Mouse (Mus musculus): ENCODE data around the gene Tmem92. TPM values are rescaled to one million over a fixed set of nuclear protein-coding genes. Genes with fewer than 3 reads are reported as not detected.

The Tmem92 gene
- polyA plus RNA-seq, 1 experiment from 2014 or later: not detected

Other genes with a start within 250 kb of the Tmem92 start
- gene Rsad1, start 233.4 kb downstream of the Tmem92 start, polyA plus RNA-seq (2014; fragmentation: Nextera tagmentation; extraction: Ambion mirVana): 2.6 and 4.6 TPM in 2 replicates
- gene Chad, start 217.7 kb downstream of the Tmem92 start, polyA plus RNA-seq (2014; fragmentation: Nextera tagmentation; extraction: Ambion mirVana): 0.21 TPM in 1 of 2 replicates, not detected in the other
- gene Acsf2, start 180.8 kb downstream of the Tmem92 start, polyA plus RNA-seq (2014; fragmentation: Nextera tagmentation; extraction: Ambion mirVana): 4.3 and 4.7 TPM in 2 replicates
- 137 and 170 TPM in 2 replicates for gene Lrrc59, start 152.9 kb downstream of the Tmem92 start, polyA plus RNA-seq (2014; fragmentation: Nextera tagmentation; extraction: Ambion mirVana)
- gene Mrpl27, start 128.9 kb downstream of the Tmem92 start, polyA plus RNA-seq (2014; fragmentation: Nextera tagmentation; extraction: Ambion mirVana): 128 and 136 TPM in 2 replicates
- gene Eme1, start 128.7 kb downstream of the Tmem92 start, polyA plus RNA-seq (2014; fragmentation: Nextera tagmentation; extraction: Ambion mirVana): 17.5 and 17.9 TPM in 2 replicates
- 9.0 and 11.9 TPM in 2 replicates for gene Xylt2, start 105.2 kb downstream of the Tmem92 start, polyA plus RNA-seq (2014; fragmentation: Nextera tagmentation; extraction: Ambion mirVana)
- not detected in 2 replicates for gene Gm11541, start 78.2 kb downstream of the Tmem92 start, polyA plus RNA-seq (2014; fragmentation: Nextera tagmentation; extraction: Ambion mirVana)
- gene Cdc34b, start 40.9 kb downstream of the Tmem92 start, polyA plus RNA-seq (2014; fragmentation: Nextera tagmentation; extraction: Ambion mirVana): 0.13 TPM in 1 of 2 replicates, not detected in the other
- 129 and 157 TPM in 2 replicates for gene Col1a1, start 153.5 kb upstream of the Tmem92 start, polyA plus RNA-seq (2014; fragmentation: Nextera tagmentation; extraction: Ambion mirVana)
- gene Hils1, start 184.9 kb upstream of the Tmem92 start, polyA plus RNA-seq (2014; fragmentation: Nextera tagmentation; extraction: Ambion mirVana): 0.24 TPM in 1 of 2 replicates, not detected in the other
- gene Sgca, start 193.6 kb upstream of the Tmem92 start, polyA plus RNA-seq (2014; fragmentation: Nextera tagmentation; extraction: Ambion mirVana): 24.7 and 25.3 TPM in 2 replicates
- 11.4 and 16.3 TPM in 2 replicates for gene Ppp1r9b, start 208.3 kb upstream of the Tmem92 start, polyA plus RNA-seq (2014; fragmentation: Nextera tagmentation; extraction: Ambion mirVana)
- gene Samd14, start 227.2 kb upstream of the Tmem92 start, polyA plus RNA-seq (2014; fragmentation: Nextera tagmentation; extraction: Ambion mirVana): 16.0 and 16.3 TPM in 2 replicates